Mouse (Mus musculus): ENCODE results near the gene Dnajc1. TPM values are rescaled to one million over a fixed set of nuclear protein-coding genes. Genes with fewer than 3 reads are reported as not detected.

The Dnajc1 gene
- 10 to 100 TPM; 26.4 to 30.3 TPM for total RNA-seq (2021)
- long read RNA-seq, experiment 1, full-length matches to known transcripts: 2 of 6 reads
- long read RNA-seq, experiment 1, partial matches to known transcripts: 0 of 6 reads
- long read RNA-seq, experiment 1, other reads (novel, unspliced or antisense): 4 of 6 reads
- long read RNA-seq, experiment 2, full-length matches to known transcripts: 4 of 12 reads
- long read RNA-seq, experiment 2, partial matches to known transcripts: 1 of 12 reads
- long read RNA-seq, experiment 2, other reads (novel, unspliced or antisense): 7 of 12 reads

- TF ChIP-seq CTCF (conservative IDR thresholded peaks at IDR 0.05): 0 out of 2 replicates have a peak, but pooled peaks have one; percentile 16
- Histone ChIP-seq H3K4me3 (peak within 1 kb of the TSS; percentile 96), H3K27ac (peak within 1 kb of the TSS; percentile 100)
- DNase-seq (ENCODE audit: low spot score in 2 of 2): peak; percentile 87 to 88
Observed at GRCm38 (mm10) chr2:18392331-18393021, at the start of gene Dnajc1. Dnajc1 (minus strand) TSS chr2:18392830.

GRCm38 (mm10) chr2:18441871-18442270 is 49.2 kb upstream of the Dnajc1 start:
- no peak for DNase-seq (ENCODE audit: low spot score in 2 of 2)
- no peak for TF ChIP-seq CTCF (conservative IDR thresholded peaks at IDR 0.05)
- Histone ChIP-seq H3K27ac (no peak overlapping the region), H3K4me3 (no peak overlapping the region)

- no peak for DNase-seq (ENCODE audit: low spot score in 2 of 2)
Observed at GRCm38 (mm10) chr2:18415242-18415641, 22.6 kb upstream of the Dnajc1 start.

GRCm38 (mm10) chr2:18403679-18404078 is 11.0 kb upstream of the Dnajc1 start:
- no peak overlapping the region for H3K27ac ChIP-seq
- TF ChIP-seq CTCF (conservative IDR thresholded peaks at IDR 0.05): no peak
- DNase-seq (ENCODE audit: low spot score in 2 of 2): no peak
- no peak overlapping the region for H3K4me3 ChIP-seq

More at GRCm38 (mm10) chr2:18415242-18415641, 22.6 kb upstream of the Dnajc1 start:
- Histone ChIP-seq H3K4me3 (no peak overlapping the region), H3K27ac (no peak overlapping the region)
- no peak for TF ChIP-seq CTCF (conservative IDR thresholded peaks at IDR 0.05)

- TF ChIP-seq CTCF (conservative IDR thresholded peaks at IDR 0.05): no peak
- no peak overlapping the region for H3K27ac ChIP-seq
- DNase-seq (ENCODE audit: low spot score in 2 of 2): no peak
- H3K4me3 ChIP-seq: no peak overlapping the region
Observed at GRCm38 (mm10) chr2:18401771-18402170, 9.1 kb upstream of the Dnajc1 start.

GRCm38 (mm10) chr2:18393022-18393519 is 441 bp upstream of the Dnajc1 start:
- no peak for DNase-seq (ENCODE audit: low spot score in 2 of 2)
- TF ChIP-seq CTCF (conservative IDR thresholded peaks at IDR 0.05): peak; percentile 58
- Histone ChIP-seq H3K27ac (peak overlapping the region; percentile 100), H3K4me3 (peak overlapping the region; percentile 96)

GRCm38 (mm10) chr2:18391861-18392260 is 769 bp downstream of the Dnajc1 start:
- Histone ChIP-seq H3K4me3 (peak overlapping the region; percentile 96), H3K27ac (peak overlapping the region; percentile 100)
- TF ChIP-seq CTCF (conservative IDR thresholded peaks at IDR 0.05): no peak
- DNase-seq (ENCODE audit: low spot score in 2 of 2): peak; percentile 20 to 39

- Histone ChIP-seq H3K4me3 (no peak overlapping the region), H3K27ac (no peak overlapping the region)
- no peak for TF ChIP-seq CTCF (conservative IDR thresholded peaks at IDR 0.05)
- DNase-seq (ENCODE audit: low spot score in 2 of 2): peak; percentile 7 to 29
Observed at GRCm38 (mm10) chr2:18389631-18390030, 3.0 kb downstream of the Dnajc1 start.

GRCm38 (mm10) chr2:18381662-18382061 is 11.0 kb downstream of the Dnajc1 start:
- DNase-seq (ENCODE audit: low spot score in 2 of 2): no peak
- Histone ChIP-seq H3K4me3 (no peak overlapping the region), H3K27ac (no peak overlapping the region)
- peak; percentile 74 for TF ChIP-seq CTCF (conservative IDR thresholded peaks at IDR 0.05)

GRCm38 (mm10) chr2:18372400-18373182 is 20.0 kb downstream of the Dnajc1 start:
- H3K4me3 ChIP-seq: no peak overlapping the region
- TF ChIP-seq CTCF (conservative IDR thresholded peaks at IDR 0.05): no peak
- no peak for DNase-seq (ENCODE audit: low spot score in 2 of 2)
- no peak overlapping the region for H3K27ac ChIP-seq

GRCm38 (mm10) chr2:18370794-18371498 is 21.7 kb downstream of the Dnajc1 start:
- Histone ChIP-seq H3K4me3 (no peak overlapping the region), H3K27ac (no peak overlapping the region)
- no peak for DNase-seq (ENCODE audit: low spot score in 2 of 2)
- no peak for TF ChIP-seq CTCF (conservative IDR thresholded peaks at IDR 0.05)

GRCm38 (mm10) chr2:18364402-18364801 is 28.2 kb downstream of the Dnajc1 start:
- no peak for DNase-seq (ENCODE audit: low spot score in 2 of 2)
- no peak for TF ChIP-seq CTCF (conservative IDR thresholded peaks at IDR 0.05)
- Histone ChIP-seq H3K4me3 (no peak overlapping the region), H3K27ac (no peak overlapping the region)

All from layer of hippocampus, adult 2 months (tissue).